Mouse (Mus musculus): ENCODE measurements around the gene Macrod2. TPM values are rescaled to one million over a fixed set of nuclear protein-coding genes. Genes with fewer than 3 reads are reported as not detected.

Gene Macrod2
- total and polyA plus RNA-seq, 2 experiments from 2014 or later, result 37.3 to 67.2 TPM

DNA sequence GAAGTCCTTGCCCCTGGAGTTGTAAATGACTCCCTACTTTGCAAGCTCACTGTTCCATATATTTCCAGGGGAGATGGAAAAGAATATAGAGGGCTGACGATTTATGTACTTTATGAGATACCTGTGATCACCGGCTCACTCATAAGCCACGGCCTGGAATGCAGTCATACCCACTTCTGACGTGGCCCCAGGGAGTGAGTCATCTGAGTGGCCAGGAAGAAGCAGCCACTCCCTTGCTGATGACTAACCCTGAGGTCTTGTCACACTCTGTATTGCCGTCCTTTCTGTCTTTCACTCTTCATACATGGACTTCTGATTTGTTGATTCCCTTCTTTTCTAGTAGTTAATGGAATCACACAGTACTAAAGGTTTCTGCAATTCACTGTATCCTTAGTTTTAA lies 395.3 kb downstream of the Macrod2 start:
- ATAC-seq (ENCODE audit: low FRiP score) (no peak), DNase-seq (ENCODE audit: low spot score) (no peak)
- no peak overlapping the region for H3K4me3 ChIP-seq (ENCODE audit: low read depth, low read length)
- H3K9ac ChIP-seq (replicated peaks; ENCODE audit: low read length, poor library complexity, severe bottlenecking), result no peak overlapping the region
- no peaks in the 10 kb centered on the region for H3K27me3 ChIP-seq (ENCODE audit: insufficient read depth, low read length)
- H3K4me2 ChIP-seq (ENCODE audit: low read depth, low read length, poor library complexity, severe bottlenecking), result no peak overlapping the region
- no peak for TF ChIP-seq CTCF (IDR thresholded peaks at IDR 0.05)
- WGBS, result 80% methylated on average over 5 of the region's 5 CpGs
- no peaks in the 10 kb centered on the region for H3K4me1 ChIP-seq (ENCODE audit: insufficient read depth, low read length)
- H3K27ac ChIP-seq (ENCODE audit: low read depth, low read length), result no peak overlapping the region
- no peaks in the 10 kb centered on the region for H3K36me3 ChIP-seq (ENCODE audit: insufficient read depth, low read length)
- no peaks in the 10 kb centered on the region for H3K9me3 ChIP-seq (ENCODE audit: low read length)

DNA sequence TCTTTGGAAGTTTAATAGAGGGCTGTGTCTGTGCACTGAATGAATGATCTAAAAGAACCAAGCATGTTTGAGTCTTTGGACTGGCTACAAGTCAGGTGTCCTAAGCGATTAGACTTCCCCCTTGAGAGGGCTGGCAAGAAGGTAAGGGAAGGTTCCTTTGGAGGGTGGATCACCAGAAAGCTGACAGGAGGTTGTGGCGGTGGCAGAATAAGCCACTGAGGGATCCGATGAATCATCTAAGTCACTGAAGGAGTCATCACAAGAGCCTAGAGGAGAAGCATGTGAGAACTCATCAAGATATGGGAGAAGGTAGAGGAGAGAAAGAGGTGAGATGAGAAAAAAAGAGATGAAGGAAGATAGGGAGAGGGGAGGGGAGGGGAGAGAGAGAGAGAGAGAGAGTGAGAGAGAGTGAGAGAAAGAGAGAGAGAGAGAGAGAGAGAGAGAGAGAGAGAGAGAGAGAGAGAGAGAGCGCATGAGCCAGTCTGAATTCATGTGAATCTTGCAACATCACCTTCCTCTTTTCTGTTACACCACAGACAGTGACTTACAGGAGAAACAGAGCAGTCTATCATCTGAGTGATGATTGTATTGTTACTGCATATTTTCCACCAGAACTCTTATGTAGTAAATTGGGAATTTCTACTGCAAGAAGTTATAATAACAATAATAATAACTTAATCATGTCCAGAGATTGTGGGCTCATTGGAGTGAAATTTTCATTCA lies 398.9 kb downstream of the Macrod2 start:
- no peak overlapping the region for H3K9ac ChIP-seq (replicated peaks; ENCODE audit: low read length, poor library complexity, severe bottlenecking)
- no peaks in the 10 kb centered on the region for H3K36me3 ChIP-seq (ENCODE audit: insufficient read depth, low read length)
- H3K4me1 ChIP-seq (ENCODE audit: insufficient read depth, low read length), result no peaks in the 10 kb centered on the region
- H3K4me3 ChIP-seq (ENCODE audit: low read depth, low read length), result no peak overlapping the region
- no peak for TF ChIP-seq CTCF (IDR thresholded peaks at IDR 0.05)
- DNase-seq (ENCODE audit: low spot score) (no peak), ATAC-seq (ENCODE audit: low FRiP score) (no peak)
- no peak overlapping the region for H3K27ac ChIP-seq (ENCODE audit: low read depth, low read length)
- H3K9me3 ChIP-seq (ENCODE audit: low read length), result no peaks in the 10 kb centered on the region
- no peak overlapping the region for H3K4me2 ChIP-seq (ENCODE audit: low read depth, low read length, poor library complexity, severe bottlenecking)
- WGBS, result 88% methylated on average over 4 of the region's 4 CpGs
- no peaks in the 10 kb centered on the region for H3K27me3 ChIP-seq (ENCODE audit: insufficient read depth, low read length)

DNA sequence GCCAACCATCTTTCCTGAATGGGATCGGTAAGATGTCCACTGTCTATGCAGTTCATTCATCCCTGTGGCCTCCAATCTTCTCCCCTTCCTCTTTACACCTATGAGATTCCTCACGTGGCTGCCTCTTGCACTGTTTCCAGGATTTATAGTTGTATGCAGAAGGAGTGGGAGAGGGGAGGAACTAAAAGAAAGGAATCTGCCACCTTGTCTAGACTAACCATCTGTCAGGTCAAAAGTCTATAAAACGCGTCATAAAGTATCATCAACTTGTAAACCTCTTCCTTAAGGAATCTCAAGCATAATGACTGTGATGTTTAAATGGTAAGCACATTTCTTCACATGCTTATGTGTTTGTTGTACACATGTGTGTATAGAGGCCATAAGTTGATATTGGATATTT lies 416.6 kb downstream of the Macrod2 start:
- Histone ChIP-seq H3K4me3 (ENCODE audit: low read depth, low read length) (no peak overlapping the region), H3K27ac (ENCODE audit: low read depth, low read length) (no peak overlapping the region), H3K9ac (replicated peaks; ENCODE audit: low read length, poor library complexity, severe bottlenecking) (no peak overlapping the region), H3K36me3 (ENCODE audit: insufficient read depth, low read length) (no peaks in the 10 kb centered on the region), H3K27me3 (ENCODE audit: insufficient read depth, low read length) (no peaks in the 10 kb centered on the region), H3K9me3 (ENCODE audit: low read length) (no peaks in the 10 kb centered on the region), H3K4me1 (ENCODE audit: insufficient read depth, low read length) (no peaks in the 10 kb centered on the region), H3K4me2 (ENCODE audit: low read depth, low read length, poor library complexity, severe bottlenecking) (no peak overlapping the region)
- 91% methylated on average over 4 of the region's 4 CpGs for WGBS
- no peak for TF ChIP-seq CTCF (IDR thresholded peaks at IDR 0.05)
- ATAC-seq (ENCODE audit: low FRiP score), result no peak
- no peak for DNase-seq (ENCODE audit: low spot score)

DNA sequence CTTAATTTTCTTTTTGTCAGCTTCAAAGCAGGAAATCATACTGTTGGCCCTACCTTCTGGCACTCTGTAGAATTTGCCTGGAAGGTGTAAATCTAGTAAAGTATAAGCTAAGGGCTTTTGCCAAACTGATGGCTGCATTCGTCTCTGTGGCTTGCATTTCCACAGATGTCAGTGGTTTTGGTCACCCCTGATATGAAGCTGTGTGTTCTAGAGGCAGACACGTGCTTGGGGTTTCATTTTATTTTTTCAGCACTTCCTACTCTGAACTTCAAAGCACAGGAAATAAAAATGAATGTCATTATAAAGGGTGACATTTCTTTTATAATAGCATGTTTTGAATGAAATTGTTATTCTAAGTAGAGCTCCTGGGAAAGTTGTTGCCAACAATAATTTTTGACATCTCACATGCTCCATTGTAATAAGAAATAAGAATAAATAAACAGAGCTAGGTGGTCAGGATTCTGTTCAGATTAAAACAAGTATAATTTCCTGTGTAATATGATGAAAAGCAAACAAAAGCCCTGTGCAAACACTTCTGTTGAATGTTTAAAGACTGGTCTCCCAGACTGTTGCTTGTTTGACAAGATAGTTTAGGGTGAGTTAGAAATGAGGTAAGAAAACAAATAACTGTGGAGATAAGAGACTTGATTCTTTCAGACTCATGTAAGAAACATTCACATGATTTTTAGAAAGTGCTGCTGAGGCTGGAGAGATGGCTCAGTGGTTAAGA lies 424.4 kb downstream of the Macrod2 start:
- Histone ChIP-seq H3K27ac (ENCODE audit: low read depth, low read length) (no peak overlapping the region), H3K36me3 (ENCODE audit: insufficient read depth, low read length) (no peaks in the 10 kb centered on the region), H3K4me3 (ENCODE audit: low read depth, low read length) (no peak overlapping the region), H3K4me2 (ENCODE audit: low read depth, low read length, poor library complexity, severe bottlenecking) (no peak overlapping the region), H3K9ac (replicated peaks; ENCODE audit: low read length, poor library complexity, severe bottlenecking) (no peak overlapping the region), H3K27me3 (ENCODE audit: insufficient read depth, low read length) (no peaks in the 10 kb centered on the region), H3K9me3 (ENCODE audit: low read length) (no peaks in the 10 kb centered on the region), H3K4me1 (ENCODE audit: insufficient read depth, low read length) (no peaks in the 10 kb centered on the region)
- no peak for TF ChIP-seq CTCF (IDR thresholded peaks at IDR 0.05)
- 36% methylated on average over 2 of the region's 2 CpGs for WGBS
- DNase-seq (ENCODE audit: low spot score) (no peak), ATAC-seq (ENCODE audit: low FRiP score) (no peak)

DNA sequence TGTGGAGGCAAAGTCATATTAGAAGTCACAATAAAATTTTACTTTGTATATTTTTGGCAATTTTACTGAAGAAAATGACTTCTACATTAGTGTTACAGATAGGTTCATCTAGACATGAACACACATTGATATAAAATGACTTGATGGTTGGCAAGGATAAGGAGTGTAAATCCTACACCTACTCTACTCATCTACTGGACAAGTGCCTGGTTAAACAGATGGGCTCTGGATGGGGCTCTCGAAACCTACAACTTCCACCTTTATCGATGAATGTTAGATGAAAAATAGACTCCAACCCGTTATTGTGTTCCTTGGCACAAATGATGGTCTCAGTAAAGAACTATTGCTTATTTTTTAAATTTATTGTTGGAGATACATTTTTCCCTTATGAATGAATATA lies 427.3 kb downstream of the Macrod2 start:
- H3K27me3 ChIP-seq (ENCODE audit: insufficient read depth, low read length), result no peaks in the 10 kb centered on the region
- no peak overlapping the region for H3K4me2 ChIP-seq (ENCODE audit: low read depth, low read length, poor library complexity, severe bottlenecking)
- ATAC-seq (ENCODE audit: low FRiP score) (no peak), DNase-seq (ENCODE audit: low spot score) (no peak)
- 96% methylated on average over 3 of the region's 3 CpGs for WGBS
- H3K9ac ChIP-seq (replicated peaks; ENCODE audit: low read length, poor library complexity, severe bottlenecking), result no peak overlapping the region
- no peak overlapping the region for H3K4me3 ChIP-seq (ENCODE audit: low read depth, low read length)
- H3K9me3 ChIP-seq (ENCODE audit: low read length), result no peaks in the 10 kb centered on the region
- H3K4me1 ChIP-seq (ENCODE audit: insufficient read depth, low read length), result no peaks in the 10 kb centered on the region
- H3K27ac ChIP-seq (ENCODE audit: low read depth, low read length), result no peak overlapping the region
- TF ChIP-seq CTCF (IDR thresholded peaks at IDR 0.05), result no peak
- H3K36me3 ChIP-seq (ENCODE audit: insufficient read depth, low read length), result no peaks in the 10 kb centered on the region

DNA sequence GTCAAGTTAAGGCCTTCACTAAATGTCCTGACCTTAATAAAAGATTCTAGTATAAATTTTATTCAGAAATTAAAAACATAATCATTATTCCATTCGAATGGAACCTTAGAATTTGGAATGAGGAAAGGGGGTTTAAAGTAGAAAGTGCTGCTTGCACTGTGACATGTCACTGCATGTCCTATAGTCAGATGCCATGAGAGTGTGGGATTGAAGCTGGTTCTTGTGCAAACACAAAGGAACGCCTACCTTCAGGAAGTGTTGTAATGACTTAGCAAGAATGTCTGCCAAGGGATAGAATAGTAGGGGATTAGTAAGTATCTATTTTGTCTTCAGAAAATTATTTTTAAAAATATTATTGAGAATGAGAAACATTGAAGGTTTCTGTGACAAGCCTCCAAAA lies 431.1 kb downstream of the Macrod2 start:
- Histone ChIP-seq H3K9me3 (ENCODE audit: low read length) (no peaks in the 10 kb centered on the region), H3K4me3 (ENCODE audit: low read depth, low read length) (no peak overlapping the region), H3K9ac (replicated peaks; ENCODE audit: low read length, poor library complexity, severe bottlenecking) (no peak overlapping the region), H3K27me3 (ENCODE audit: insufficient read depth, low read length) (no peaks in the 10 kb centered on the region), H3K36me3 (ENCODE audit: insufficient read depth, low read length) (no peaks in the 10 kb centered on the region), H3K4me1 (ENCODE audit: insufficient read depth, low read length) (no peaks in the 10 kb centered on the region), H3K27ac (ENCODE audit: low read depth, low read length) (no peak overlapping the region), H3K4me2 (ENCODE audit: low read depth, low read length, poor library complexity, severe bottlenecking) (no peak overlapping the region)
- DNase-seq (ENCODE audit: low spot score) (no peak), ATAC-seq (ENCODE audit: low FRiP score) (no peak)
- TF ChIP-seq CTCF (IDR thresholded peaks at IDR 0.05), result no peak
- WGBS, result 78% methylated on average over 2 of the region's 2 CpGs

All from midbrain, postnatal 0 days (tissue).